Mouse (Mus musculus) CH12.LX (cell line): ENCODE measurements around the gene Zmym6. TPM values are rescaled to one million over a fixed set of nuclear protein-coding genes. Genes with fewer than 3 reads are reported as not detected.
A peak's percentile ranks its signal among the peaks of the same experiment; 100 is the strongest.

Source experiments
- DNase-seq: peaks from one replicate; pipeline ENCODE4 v3.0.0-alpha.2; 2013; ENCODE audit errors: extremely low read depth
- H3K27ac ChIP-seq: 2 replicates; pipeline ENCODE4 v1.5.1; 2012; ENCODE audit warnings: low read depth, mild to moderate bottlenecking, control low read depth, moderate library complexity; ENCODE audit not compliant: insufficient read depth
- H3K27me3 ChIP-seq: replicated peaks from 2 replicates; pipeline ENCODE3; 2012; ENCODE audit warnings: inconsistent platforms
- H3K36me3 ChIP-seq, 2 experiments: replicated peaks in 1 of 2; 2 replicates each; pipeline versions ENCODE3 to v1.6.1; 2012; ENCODE audit warnings: inconsistent platforms in 1 of 2, low read length in 1 of 2, mild to moderate bottlenecking in 1 of 2, mixed read lengths in 1 of 2, moderate library complexity in 1 of 2; ENCODE audit not compliant: control insufficient read depth in 1 of 2, insufficient read depth in 1 of 2
- H3K4me1 ChIP-seq, 2 experiments: 2 replicates each; pipeline ENCODE4 v1.6.1; 2012; ENCODE audit warnings: inconsistent platforms in 1 of 2, moderate library complexity in 1 of 2; ENCODE audit not compliant: insufficient read depth in 2 of 2, control insufficient read depth in 1 of 2
- H3K4me2 ChIP-seq: 2 replicates; pipeline ENCODE4 v1.6.1; 2012; ENCODE audit warnings: low read depth, mild to moderate bottlenecking, control low read depth; ENCODE audit not compliant: poor library complexity, insufficient read depth, severe bottlenecking
- H3K4me3 ChIP-seq, 3 experiments: fragments of 150-350 bp in 1 of 3; sonication (generic) in 1 of 3; replicated peaks in 1 of 3; 2 replicates each; pipeline versions ENCODE3 to v1.5.1; 2011 to 2012; ENCODE audit warnings: low read depth in 2 of 3, low read length in 2 of 3, mild to moderate bottlenecking in 2 of 3, moderate library complexity in 2 of 3, control low read depth in 1 of 3, improper control_type of control experiment in 1 of 3, inconsistent platforms in 1 of 3, mixed read lengths in 1 of 3; ENCODE audit not compliant: poor library complexity in 1 of 3
- H3K79me2 ChIP-seq: replicated peaks from 2 replicates; pipeline ENCODE4 v1.6.1; 2012; ENCODE audit warnings: mild to moderate bottlenecking, moderate library complexity; ENCODE audit not compliant: control insufficient read depth, poor library complexity, insufficient read depth, severe bottlenecking; ENCODE audit errors: extremely low read depth
- H3K9ac ChIP-seq: 2 replicates; pipeline ENCODE4 v1.6.1; 2012; ENCODE audit warnings: low read depth, mild to moderate bottlenecking, control low read depth, moderate library complexity; ENCODE audit not compliant: insufficient read depth
- H3K9me3 ChIP-seq: replicated peaks from 2 replicates; pipeline ENCODE3; 2012; ENCODE audit warnings: low read length, inconsistent platforms, mixed read lengths
- BHLHE40 ChIP-seq: IDR thresholded peaks from 2 replicates; pipeline ENCODE4 v1.6.1; 2011; ENCODE audit warnings: mild to moderate bottlenecking, low read depth, low read length, improper control_type of control experiment
- CTCF ChIP-seq, 2 experiments: IDR thresholded peaks in 1 of 2; conservative IDR thresholded peaks in 1 of 2; 2 replicates each; pipeline ENCODE4 v1.5.1; 2011 to 2012; ENCODE audit warnings: low read depth in 2 of 2, low read length in 2 of 2, improper control_type of control experiment in 1 of 2, inconsistent platforms in 1 of 2, mild to moderate bottlenecking in 1 of 2, moderate library complexity in 1 of 2
- ELF1 ChIP-seq: IDR thresholded peaks from 2 replicates; pipeline ENCODE4 v1.6.1; 2014; ENCODE audit warnings: low read depth, mild to moderate bottlenecking, inconsistent platforms, low read length, improper control_type of control experiment
- ETS1 ChIP-seq: conservative IDR thresholded peaks from 2 replicates; pipeline ENCODE4 v1.6.1; 2012; ENCODE audit warnings: low read depth, mild to moderate bottlenecking, inconsistent platforms, low read length, improper control_type of control experiment, moderate library complexity
- HCFC1 ChIP-seq: IDR thresholded peaks from 2 replicates; pipeline ENCODE4 v1.6.1; 2012; ENCODE audit warnings: low read depth, mild to moderate bottlenecking, inconsistent platforms, low read length, improper control_type of control experiment
- IRF4 ChIP-seq: IDR thresholded peaks from 2 replicates; pipeline ENCODE4 v1.6.1; 2014; ENCODE audit warnings: low read depth, mild to moderate bottlenecking, inconsistent platforms, low read length, improper control_type of control experiment
- MAFK ChIP-seq: IDR thresholded peaks from 2 replicates; pipeline ENCODE4 v1.6.1; 2011; ENCODE audit warnings: low read length, improper control_type of control experiment; ENCODE audit not compliant: insufficient replicate concordance
- MAZ ChIP-seq: IDR thresholded peaks from 2 replicates; pipeline ENCODE4 v1.6.1; 2012; ENCODE audit warnings: low read depth, mild to moderate bottlenecking, inconsistent platforms, low read length, improper control_type of control experiment, moderate library complexity
- MYC ChIP-seq: IDR thresholded peaks from 2 replicates; pipeline ENCODE4 v1.6.1; 2011; ENCODE audit warnings: low read depth, mild to moderate bottlenecking, improper control_type of control experiment, low read length
- NELFE ChIP-seq: IDR thresholded peaks from 2 replicates; pipeline ENCODE4 v1.6.1; 2011; ENCODE audit warnings: low read depth, low read length, improper control_type of control experiment
- POLR2A ChIP-seq: IDR thresholded peaks from 2 replicates; pipeline ENCODE4 v1.6.1; 2011; ENCODE audit warnings: low read depth, mild to moderate bottlenecking, improper control_type of control experiment, low read length
- POLR2AphosphoS2 ChIP-seq: IDR thresholded peaks from 2 replicates; pipeline ENCODE4 v1.6.1; 2011; ENCODE audit warnings: low read depth, low read length, improper control_type of control experiment
- RCOR1 ChIP-seq: conservative IDR thresholded peaks from 2 replicates; pipeline ENCODE4 v1.6.1; 2012; ENCODE audit warnings: low read depth, mild to moderate bottlenecking, inconsistent platforms, low read length, improper control_type of control experiment
- SIN3A ChIP-seq: IDR thresholded peaks from 2 replicates; pipeline ENCODE4 v1.6.1; 2012; ENCODE audit warnings: low read length, improper control_type of control experiment, inconsistent platforms
- SMC3 ChIP-seq: IDR thresholded peaks from 2 replicates; pipeline ENCODE4 v1.6.1; 2011; ENCODE audit warnings: low read depth, low read length, improper control_type of control experiment
- TCF12 ChIP-seq: IDR thresholded peaks from 2 replicates; pipeline ENCODE4 v1.6.1; 2014; ENCODE audit warnings: low read depth, mild to moderate bottlenecking, inconsistent platforms, low read length, improper control_type of control experiment
- UBTF ChIP-seq: IDR thresholded peaks from 2 replicates; pipeline ENCODE4 v1.6.1; 2012; ENCODE audit warnings: low read depth, mild to moderate bottlenecking, inconsistent platforms, low read length, improper control_type of control experiment, moderate library complexity
- ZC3H11A ChIP-seq: IDR thresholded peaks from 2 replicates; pipeline ENCODE4 v1.6.1; 2012; ENCODE audit warnings: low read depth, mild to moderate bottlenecking, inconsistent platforms, low read length, improper control_type of control experiment
- ZKSCAN1 ChIP-seq: IDR thresholded peaks from 2 replicates; pipeline ENCODE4 v1.6.1; 2012; ENCODE audit warnings: low read depth, inconsistent platforms, low read length, improper control_type of control experiment, borderline replicate concordance
- ZMIZ1 ChIP-seq: IDR thresholded peaks from 2 replicates; pipeline ENCODE4 v1.6.1; 2012; ENCODE audit warnings: low read depth, mild to moderate bottlenecking, inconsistent platforms, low read length, improper control_type of control experiment
- dilution Hi-C: fragments of 300-500 bp; cut with MboI; formaldehyde crosslinking; loops from 2 replicates; pipeline ENCODE4 v1.14.3; 2020; ENCODE audit warnings: low sequenced_read_pairs; ENCODE audit not compliant: extremely low pct_unique_long_range_greater_than_20kb, extremely low pct_ligation_motif_present
- in situ Hi-C: fragments of 300-500 bp; cut with MboI; formaldehyde crosslinking; loops from 3 replicates; pipeline ENCODE4 v1.14.3; 2019; ENCODE audit warnings: low sequenced_read_pairs, low pct_ligation_motif_present, low pct_unique_long_range_greater_than_20kb, mixed read lengths
- polyA plus RNA-seq: library from polyadenylated mRNA; unstranded; fragments of >175 nt; gene quantifications from 2 replicates; pipeline ENCODE4 v1.2.1, GENCODE M21; 2012; ENCODE audit warnings: low read depth; ENCODE audit not compliant: insufficient read length
- total RNA-seq, 2 experiments: library from RNA; depleted of rRNA; stranded (reverse); fragments of 300-350 nt in 1 of 2; fragments of >200 nt in 1 of 2; gene quantifications; 2 replicates each; pipeline ENCODE4 v1.2.3; 2012 to 2014

Zmym6 gene
- total and polyA plus RNA-seq, 3 experiments: 7.8 to 9.1 (median 8.1) TPM

DNA sequence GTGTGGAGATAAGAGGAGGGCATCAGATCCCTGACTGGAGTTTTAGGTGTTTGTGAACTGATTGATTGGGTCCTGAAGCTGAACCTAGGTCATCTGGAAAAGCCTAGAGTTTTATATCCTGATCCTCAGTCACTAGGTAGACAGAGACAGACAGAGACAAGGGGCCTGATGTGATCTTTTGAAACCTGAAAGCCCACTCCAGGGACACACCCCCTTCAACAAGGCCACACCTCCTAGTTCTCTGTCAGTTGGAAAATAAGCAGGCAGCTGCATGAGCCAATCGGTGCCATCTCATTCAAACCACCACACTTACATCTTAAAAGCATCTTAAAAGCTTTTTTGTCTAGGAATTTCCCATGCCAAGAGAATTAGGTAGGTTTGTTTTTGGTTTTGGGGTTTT lies 3.6 kb downstream of the Zmym6 start:
- Histone ChIP-seq H3K27ac (no peak overlapping the region), H3K4me2 (no peak overlapping the region), H3K4me1 (peaks cover 0 to 28% of the 10 kb centered on the region in 2 experiments; a peak in 2 of 4 replicates), H3K79me2 (no peaks in the 10 kb centered on the region), H3K9ac (no peak overlapping the region), H3K27me3 (no peaks in the 10 kb centered on the region), H3K36me3 (peaks cover 0 to 15% of the 10 kb centered on the region in 2 experiments), H3K9me3 (no peaks in the 10 kb centered on the region), H3K4me3 (no peak overlapping the region)
- TF ChIP-seq MYC (no peak), CTCF (conservative IDR thresholded peaks at IDR 0.05 in 1 of 2, IDR thresholded peaks at IDR 0.05 in 1 of 2; ENCODE audit: low read depth in 2 of 2, low read length in 2 of 2) (no peak), MAZ (no peak), TCF12 (no peak), SIN3A (no peak), ETS1 (no peak), BHLHE40 (no peak)
- dilution Hi-C loops: no loop called here
- in situ Hi-C loops: no loop called here
- DNase-seq: peak; percentile 30

- no peak overlapping the region for H3K4me2 ChIP-seq
- H3K27me3 ChIP-seq: no peaks in the 10 kb centered on the region
- no peak overlapping the region for H3K9ac ChIP-seq
- H3K27ac ChIP-seq: no peak overlapping the region
- in situ Hi-C loops (no loop called here), dilution Hi-C loops (no loop called here)
- DNase-seq: no peak
- no peaks in the 10 kb centered on the region for H3K9me3 ChIP-seq
- no peaks in the 10 kb centered on the region for H3K79me2 ChIP-seq
- TF ChIP-seq POLR2A (no peak), ZKSCAN1 (no peak), ELF1 (no peak), ETS1 (no peak), ZMIZ1 (no peak), MAZ (no peak), UBTF (no peak), HCFC1 (no peak), POLR2AphosphoS2 (no peak)
- TF ChIP-seq, all 38 proteins: peak for 0
- no peak overlapping the region for H3K4me3 ChIP-seq
- H3K36me3 ChIP-seq: peaks cover 0 to 20% of the 10 kb centered on the region in 2 experiments
- H3K4me1 ChIP-seq: peaks cover 0 to 24% of the 10 kb centered on the region in 2 experiments; a peak in 2 of 4 replicates
These were observed 5.9 kb downstream of the Zmym6 start for GRCm38 (mm10) chr4:127083131-127083530.

DNA sequence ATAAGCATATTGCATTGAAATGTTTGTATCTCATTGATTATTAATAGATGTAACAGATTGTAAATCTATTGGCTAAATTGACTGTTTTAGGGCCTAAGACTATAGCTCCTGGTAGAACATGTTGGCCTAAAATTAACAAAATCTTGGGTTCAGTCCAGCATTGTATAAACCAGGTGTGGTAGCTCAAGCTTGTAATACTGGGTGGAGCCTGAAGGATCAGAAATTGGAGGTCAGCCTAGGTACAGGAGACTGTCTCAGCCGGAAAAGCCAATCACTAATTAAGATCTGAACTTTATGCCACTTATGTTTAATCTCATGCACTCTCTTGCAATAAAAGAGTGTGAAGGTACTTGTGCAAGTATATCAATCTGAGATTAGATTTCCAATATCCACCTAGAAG lies 8.6 kb downstream of the Zmym6 start:
- H3K4me2 ChIP-seq: no peak overlapping the region
- no peaks in the 10 kb centered on the region for H3K9me3 ChIP-seq
- dilution Hi-C loops (no loop called here), in situ Hi-C loops (no loop called here)
- H3K27ac ChIP-seq: no peak overlapping the region
- H3K4me3 ChIP-seq: no peak overlapping the region
- TF ChIP-seq CTCF (conservative IDR thresholded peaks at IDR 0.05 in 1 of 2, IDR thresholded peaks at IDR 0.05 in 1 of 2; ENCODE audit: low read depth in 2 of 2, low read length in 2 of 2) (no peak), ETS1 (no peak), TCF12 (no peak), SMC3 (no peak), MAFK (no peak), BHLHE40 (no peak), POLR2A (no peak), ZC3H11A (no peak), NELFE (no peak), MYC (no peak), POLR2AphosphoS2 (no peak), IRF4 (no peak), MAZ (no peak), RCOR1 (no peak)
- DNase-seq: no peak
- no peaks in the 10 kb centered on the region for H3K79me2 ChIP-seq
- H3K36me3 ChIP-seq: peaks cover 0 to 29% of the 10 kb centered on the region in 2 experiments
- H3K9ac ChIP-seq: no peak overlapping the region
- H3K4me1 ChIP-seq: peaks cover 0 to 2% of the 10 kb centered on the region in 2 experiments; a peak in 2 of 4 replicates
- H3K27me3 ChIP-seq: no peaks in the 10 kb centered on the region
